Mouse (Mus musculus) thymus, postnatal 25 days (tissue): ENCODE results near the gene Gm4787.
A peak's percentile ranks its signal among the peaks of the same experiment; 100 is the strongest.
"Not testable (repeated sequence)": the region's sequence is repeated elsewhere in the genome, so short reads cannot be mapped to it uniquely, and the experiment has no call there.

Experiments
- DNase-seq: peaks from one replicate; pipeline ENCODE4 v3.0.0; 2022

Gene Gm4787

DNA sequence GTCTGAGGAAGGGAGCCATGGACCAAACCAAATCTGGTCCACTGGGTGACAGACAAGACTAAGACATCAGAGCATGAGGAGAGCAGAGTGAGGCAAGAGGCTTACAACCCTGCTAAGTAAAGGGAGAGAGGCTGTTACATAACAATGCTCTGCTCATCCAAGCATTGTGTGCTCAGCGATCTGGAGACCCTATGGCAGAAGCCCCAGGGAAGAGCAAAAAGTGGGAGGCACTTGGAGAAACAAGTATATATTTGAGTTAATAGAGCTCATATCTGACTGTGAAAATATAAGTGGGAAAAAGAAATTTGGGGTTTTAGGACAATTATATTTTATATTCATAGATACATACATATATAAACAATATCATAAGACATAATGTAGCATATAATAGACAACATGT is at the start of gene Gm4787:
Gene Gm4787, minus strand, starts transcription at position 101 of the 400 bp plus-strand sequence.
- not testable (repeated sequence) for DNase-seq

GRCm38 (mm10) chr12:81421846-81422245 is 42.6 kb upstream of the Gm4787 start, which contains the start of gene Adam4:
Adam4 (minus strand) TSS chr12:81421946.
- DNase-seq: no peak

DNA sequence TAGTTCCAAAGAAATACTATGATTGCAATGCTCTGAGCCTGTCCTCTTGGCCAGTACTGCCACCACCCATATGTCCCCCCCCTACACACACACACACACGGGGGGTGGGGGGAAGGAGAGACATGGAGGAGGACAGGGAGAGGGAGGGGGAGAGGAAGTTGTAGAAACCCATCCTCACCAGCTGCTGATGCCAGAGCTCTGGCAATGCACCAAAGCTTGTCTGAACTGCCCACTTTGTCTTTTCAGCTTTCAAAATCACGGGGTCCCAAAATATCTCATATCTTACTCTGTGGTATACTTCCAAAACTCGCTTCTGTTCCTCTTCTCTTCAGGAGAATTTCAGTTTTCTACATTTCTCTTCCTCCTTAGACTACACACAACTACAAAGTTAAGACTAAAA is 33.9 kb upstream of the Gm4787 start:
- DNase-seq: no peak

- no peak for DNase-seq
Observed at GRCm38 (mm10) chr12:81408966-81409365, 29.7 kb upstream of the Gm4787 start.

GRCm38 (mm10) chr12:81402187-81402586 is 22.9 kb upstream of the Gm4787 start:
- peak; percentile 47 for DNase-seq

GRCm38 (mm10) chr12:81333841-81334240 is 45.4 kb downstream of the Gm4787 start:
- no peak for DNase-seq

DNA sequence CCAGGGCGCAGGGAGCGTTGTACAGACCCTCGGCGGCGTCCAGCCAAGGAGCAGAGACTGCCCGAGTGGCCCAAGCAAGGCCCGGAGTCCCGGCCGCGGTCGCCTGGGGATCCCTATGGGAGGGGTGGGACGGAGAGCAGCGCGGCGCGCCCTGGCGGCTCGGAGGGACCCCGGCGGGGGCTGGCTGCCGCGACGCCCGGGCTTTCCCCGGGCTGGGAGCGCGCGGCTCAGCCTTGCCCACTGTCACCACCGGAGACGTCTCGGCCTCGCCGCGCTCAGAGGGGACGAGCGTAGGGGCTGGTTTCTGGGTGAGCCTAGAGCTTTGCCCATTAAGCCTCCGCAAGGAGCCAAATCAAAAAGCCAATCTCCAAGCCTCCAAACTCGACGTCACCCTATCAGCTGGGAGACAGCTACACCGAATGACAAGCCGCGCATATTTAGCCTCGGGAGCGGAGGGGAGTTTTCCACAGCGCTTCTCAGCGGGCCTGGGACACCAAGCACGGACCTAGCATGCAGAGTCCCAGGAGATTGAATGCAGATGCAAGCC is 46.3 kb downstream of the Gm4787 start, which contains the start of gene Slc8a3:
Gene Slc8a3, minus strand, starts transcription at position 306 of the 547 bp plus-strand sequence.
- DNase-seq: no peak

DNA sequence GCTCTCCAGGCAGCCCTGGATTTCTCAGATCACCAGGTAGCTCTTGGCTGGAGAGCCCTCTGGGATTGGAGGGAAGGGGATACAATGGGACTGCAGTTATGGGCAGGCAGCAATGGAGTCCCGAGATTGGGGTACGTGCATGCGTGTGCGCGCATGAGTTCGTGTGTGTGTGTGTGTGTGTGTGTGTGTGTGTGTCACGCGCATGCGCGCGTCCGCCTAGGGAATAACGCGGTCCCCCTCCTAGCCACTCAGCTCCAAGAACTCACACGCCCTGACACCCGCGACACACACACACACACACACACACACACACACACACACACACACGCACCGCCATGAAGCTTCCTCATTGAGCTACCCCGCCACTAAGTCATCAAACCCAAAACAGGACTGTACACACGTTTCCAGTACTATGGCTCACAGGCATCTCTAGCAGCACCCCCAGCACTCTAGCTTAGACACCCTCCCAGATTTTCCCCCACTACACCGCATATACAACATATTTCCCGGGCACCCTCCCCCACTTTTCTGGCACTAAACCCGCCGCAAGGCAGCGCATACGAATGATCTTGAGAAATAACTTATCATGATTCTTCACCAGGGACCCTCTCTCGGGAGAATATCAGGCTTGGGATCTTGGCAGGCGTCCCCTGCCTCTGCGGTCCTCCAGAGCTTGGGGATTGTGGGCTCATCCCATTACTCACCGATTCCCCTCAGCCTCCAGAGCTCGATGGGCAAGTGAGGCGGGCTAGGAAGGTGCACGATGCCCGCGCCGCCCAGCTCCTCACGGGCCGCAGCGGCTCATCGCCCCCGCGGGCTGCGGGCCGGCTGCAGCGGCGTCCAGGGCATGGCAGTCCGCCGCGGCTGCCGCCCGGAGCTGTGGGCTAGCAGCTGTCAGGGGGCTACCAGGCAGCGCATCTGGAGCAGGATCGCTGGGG is 47.1 kb downstream of the Gm4787 start:
- DNase-seq: no peak

DNA sequence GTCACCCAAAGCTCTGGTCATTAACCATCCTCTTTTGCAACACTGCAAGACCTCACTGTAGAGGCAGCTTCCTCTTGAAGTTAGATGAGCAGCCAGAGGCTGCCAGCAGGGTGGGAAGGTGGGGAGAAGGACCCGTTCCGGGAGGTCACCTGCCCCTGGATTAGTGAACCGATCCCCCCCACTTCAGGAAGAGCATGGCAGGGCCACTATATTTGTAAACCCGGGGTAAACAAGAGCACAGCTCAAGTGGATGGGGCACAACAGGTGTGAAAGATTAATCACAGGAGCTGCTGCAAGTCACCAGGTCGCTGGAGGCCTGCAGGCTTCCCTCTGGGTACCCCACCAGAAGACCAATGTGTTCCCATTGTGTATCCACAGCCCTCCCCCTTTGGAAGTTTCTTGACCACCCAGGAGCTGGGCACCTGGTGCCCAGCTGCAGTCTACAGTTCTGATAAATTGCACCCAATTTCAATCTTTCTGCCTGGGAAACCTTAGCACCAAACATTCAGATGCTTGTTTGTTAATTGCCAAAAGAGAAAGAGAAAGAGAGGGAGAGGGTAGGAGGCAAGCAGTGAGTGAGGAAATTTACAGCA is 48.1 kb downstream of the Gm4787 start:
- no peak for DNase-seq
